In the genomic region with DNA sequence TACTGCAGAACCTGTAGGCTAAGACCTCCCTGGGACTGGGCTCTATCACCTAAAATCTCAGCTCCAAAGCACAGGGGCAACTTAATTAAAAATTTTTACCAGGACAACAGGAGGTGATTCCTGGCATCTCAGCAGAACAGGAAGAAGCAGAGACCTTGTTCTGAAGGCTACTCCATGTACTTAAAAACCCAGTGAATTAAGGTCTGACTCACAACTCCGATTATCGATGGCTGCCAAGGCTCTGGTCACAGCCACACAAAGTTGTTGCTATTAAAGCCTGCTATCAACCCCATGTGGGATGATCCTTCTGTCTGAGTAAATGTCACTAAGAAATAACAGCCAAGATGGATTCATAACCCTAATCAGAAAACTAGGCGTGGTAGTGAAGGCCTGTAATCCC, we compare ENCODE assay signal across 27 mouse cellular contexts.
DNase-seq lines count a peak whose midpoint lies in the region; ATAC-seq lines count a peak whose summit lies in the region.
"Had no signal": no experiment of that assay in that cellular context is flagged by ENCODE, and none has a peak within 500 bp of the region (broad histone marks: within the 10 kb centered on the region; RNA-seq: fewer than 3 reads in every experiment).

No protein-coding gene starts in this region.

- no peak overlapping the region for H3K9ac ChIP-seq in midbrain, embryonic 11.5 days (ENCODE audit: low read length)
- H3K9ac ChIP-seq: embryonic facial prominence, embryonic 13.5 days; forebrain, embryonic 12.5 days; forebrain, embryonic 15.5 days; heart, embryonic 13.5 days; hindbrain, embryonic 14.5 days had no signal

- no peak overlapping the region for H3K27ac ChIP-seq in midbrain, embryonic 10.5 days (replicated peaks)
- H3K27ac ChIP-seq in midbrain, embryonic 11.5 days (ENCODE audit: low read depth, low read length) = no peak overlapping the region
- H3K27ac ChIP-seq: embryonic facial prominence, embryonic 10.5 days; embryonic facial prominence, embryonic 13.5 days; forebrain, embryonic 12.5 days; forebrain, embryonic 15.5 days; heart, adult 2 months; heart, embryonic 10.5 days; heart, embryonic 13.5 days; hindbrain, embryonic 14.5 days; hindbrain, postnatal 0 days had no signal

- no peaks in the 10 kb centered on the region for H3K9me3 ChIP-seq in midbrain, embryonic 10.5 days (replicated peaks)
- no peaks in the 10 kb centered on the region for H3K9me3 ChIP-seq in midbrain, embryonic 11.5 days (ENCODE audit: control insufficient read depth, low read length)
- H3K9me3 ChIP-seq: embryonic facial prominence, embryonic 10.5 days; embryonic facial prominence, embryonic 13.5 days; forebrain, embryonic 12.5 days; forebrain, embryonic 15.5 days; G1E; heart, embryonic 10.5 days; heart, embryonic 13.5 days had no signal

- H3K27me3 ChIP-seq in midbrain, embryonic 10.5 days (ENCODE audit: low read depth, poor library complexity, severe bottlenecking) = 0 out of 2 replicates have a peak, but pooled peaks cover 5% of the 10 kb centered on the region
- H3K27me3 ChIP-seq in midbrain, embryonic 11.5 days (ENCODE audit: control insufficient read depth, insufficient read depth, low read length) = no peaks in the 10 kb centered on the region
- H3K27me3 ChIP-seq: embryonic facial prominence, embryonic 13.5 days; forebrain, embryonic 15.5 days had no signal

- 95% methylated on average over 3 of the region's 3 CpGs for WGBS in midbrain, embryonic 10.5 days
- 91% methylated on average over 3 of the region's 3 CpGs for WGBS in midbrain, embryonic 11.5 days

- no peak overlapping the region for H3K4me2 ChIP-seq in midbrain, embryonic 11.5 days
- H3K4me2 ChIP-seq: embryonic facial prominence, embryonic 13.5 days; forebrain, embryonic 12.5 days; forebrain, embryonic 15.5 days; heart, embryonic 13.5 days; hindbrain, embryonic 14.5 days had no signal

- peaks cover 18% of the 10 kb centered on the region for H3K4me1 ChIP-seq in midbrain, embryonic 10.5 days
- H3K4me1 ChIP-seq in midbrain, embryonic 11.5 days (ENCODE audit: control insufficient read depth, insufficient read depth, low read length) = no peaks in the 10 kb centered on the region; the same call in none of the 2 replicates

- peak; percentile 24 to 76 for DNase-seq in adrenal gland, adult (ENCODE audit: inconsistent age in 2 of 2, low spot score in 1 of 2)
- DNase-seq in adrenal gland, adult 18-20 months (ENCODE audit: low spot score in 2 of 2) = no peak
- peak; percentile 5 for DNase-seq in midbrain, embryonic 10.5 days (ENCODE audit: low spot score)
- DNase-seq in midbrain, embryonic 11.5 days (ENCODE audit: low spot score, missing footprints) = no peak
- DNase-seq in adrenal gland, postnatal 10 days = peak; percentile 11
- DNase-seq in adrenal gland, postnatal 36 days = peak; percentile 28 to 43
- no peak for DNase-seq in cerebellum, adult 18-20 months
- no peak for DNase-seq in embryo, embryonic 10.5 days (ENCODE audit: low spot score)
- DNase-seq: B cell, adult 2 months; cerebellum, adult 2 months; cerebellum, adult 9-11 months; embryo, embryonic 11 days; gastrocnemius, postnatal 25 days; heart, adult 2 months; kidney, adult 18-20 months had no signal

- ATAC-seq in midbrain, embryonic 11.5 days (ENCODE audit: low FRiP score) = no peak
- ATAC-seq: forebrain, embryonic 15.5 days; hindbrain, postnatal 0 days; inflammation-experienced regulatory T-cells, adult 6 months; intestine, embryonic 16.5 days had no signal

- H3K36me3 ChIP-seq in midbrain, embryonic 10.5 days = no peaks in the 10 kb centered on the region
- no peaks in the 10 kb centered on the region for H3K36me3 ChIP-seq in midbrain, embryonic 11.5 days (ENCODE audit: control insufficient read depth, insufficient read depth, low read length)
- H3K36me3 ChIP-seq: embryonic facial prominence, embryonic 10.5 days; embryonic facial prominence, embryonic 13.5 days; forebrain, embryonic 12.5 days; forebrain, embryonic 15.5 days; G1E; heart, embryonic 10.5 days; heart, embryonic 13.5 days had no signal

- H3K4me3 ChIP-seq in midbrain, embryonic 10.5 days = no peak overlapping the region
- H3K4me3 ChIP-seq in midbrain, embryonic 11.5 days (ENCODE audit: low read depth, low read length) = no peak overlapping the region
- H3K4me3 ChIP-seq: embryonic facial prominence, embryonic 10.5 days; embryonic facial prominence, embryonic 13.5 days; erythroblast, embryonic 14.5 days; forebrain, embryonic 12.5 days; forebrain, embryonic 15.5 days; heart, adult 2 months; heart, embryonic 10.5 days; heart, embryonic 13.5 days had no signal

Comparison
In these comparisons a context has a peak if more than half of its experiments do, and no peak if none do; other contexts are left out.
1. DNase-seq: peak in adrenal gland, adult (2 of 2), midbrain, embryonic 10.5 days (single experiment), adrenal gland, postnatal 10 days (single experiment) and adrenal gland, postnatal 36 days (2 of 2); none in adrenal gland, adult 18-20 months (0 of 2), midbrain, embryonic 11.5 days (single experiment), cerebellum, adult 18-20 months (0 of 2) and embryo, embryonic 10.5 days (single experiment).